Mouse (Mus musculus) intestine, embryonic 16.5 days (tissue): ENCODE measurements at regions not wholly inside any gene's neighbourhood (a gene's known extent, or its start where the extent isn't known, plus 50 kb on each side); places are given as distances from the start of the nearest gene placed in this dataset.

ENCODE experiments used
- ATAC-seq: fragments of 200-750 bp; cut with Nextera tagmentation; 2 replicates; pipeline ENCODE4 v1.8.0; 2017; ENCODE audit warnings: moderate TSS enrichment, moderate library complexity
- H3K27ac ChIP-seq: fragments of 300-500 bp; sonication (generic); 2 replicates; pipeline ENCODE4 v1.5.1; 2014; ENCODE audit warnings: mild to moderate bottlenecking, low read length
- H3K27me3 ChIP-seq: fragments of 300-500 bp; sonication (generic); replicated peaks from 2 replicates; pipeline ENCODE4 v1.6.1; 2014; ENCODE audit warnings: low read length, control low read depth, mixed read lengths; ENCODE audit not compliant: control insufficient read depth, insufficient read depth
- H3K36me3 ChIP-seq: fragments of 300-500 bp; sonication (generic); 2 replicates; pipeline ENCODE4 v1.6.1; 2014; ENCODE audit warnings: low read length, control low read depth; ENCODE audit not compliant: control insufficient read depth, insufficient read depth
- H3K4me1 ChIP-seq: fragments of 300-500 bp; sonication (generic); 2 replicates; pipeline ENCODE4 v1.6.1; 2014; ENCODE audit warnings: low read length, control low read depth, mixed read lengths; ENCODE audit not compliant: control insufficient read depth, insufficient read depth
- H3K4me2 ChIP-seq: fragments of 300-500 bp; sonication (generic); 2 replicates; pipeline ENCODE4 v1.6.1; 2014; ENCODE audit warnings: low read depth, low read length, control low read depth
- H3K4me3 ChIP-seq: fragments of 300-500 bp; sonication (generic); 2 replicates; pipeline ENCODE4 v1.5.1; 2014; ENCODE audit warnings: mild to moderate bottlenecking, low read length
- H3K9ac ChIP-seq: fragments of 300-500 bp; sonication (generic); 2 replicates; pipeline ENCODE4 v1.6.1; 2014; ENCODE audit warnings: low read depth, low read length
- H3K9me3 ChIP-seq: fragments of 300-500 bp; sonication (generic); 2 replicates; pipeline ENCODE4 v1.6.1; 2016; ENCODE audit warnings: low read length, control low read depth; ENCODE audit not compliant: control insufficient read depth
- WGBS: fragments of 180-500 bp; shearing (Covaris S2); extraction: QIAGEN DNeasy Blood & Tissue Kit; methylation state at CpG from one replicate; pipeline ENCODE4 v1.1.7; 2014; 5-methylcytosine and 5-hydroxymethylcytosine counted together

- no peak overlapping the region for H3K4me2 ChIP-seq
- no peak overlapping the region for H3K27ac ChIP-seq
- ATAC-seq: no peak
- H3K4me3 ChIP-seq: no peak overlapping the region
- H3K4me1 ChIP-seq: no peaks in the 10 kb centered on the region
- WGBS: 69% methylated on average over 5 of the region's 5 CpGs
- no peaks in the 10 kb centered on the region for H3K36me3 ChIP-seq
- H3K9ac ChIP-seq: no peak overlapping the region
- H3K9me3 ChIP-seq: no peaks in the 10 kb centered on the region
- H3K27me3 ChIP-seq: no peaks in the 10 kb centered on the region
Measured at GRCm38 (mm10) chr11:24695010-24695720, 617.3 kb downstream of the Bcl11a start.

GRCm38 (mm10) chr11:24696561-24696960, 618.7 kb downstream of the Bcl11a start:
- no peaks in the 10 kb centered on the region for H3K4me1 ChIP-seq
- H3K4me2 ChIP-seq: no peak overlapping the region
- H3K9me3 ChIP-seq: no peaks in the 10 kb centered on the region
- H3K9ac ChIP-seq: no peak overlapping the region
- ATAC-seq: no peak
- no peak overlapping the region for H3K27ac ChIP-seq
- no peaks in the 10 kb centered on the region for H3K36me3 ChIP-seq
- H3K27me3 ChIP-seq: no peaks in the 10 kb centered on the region
- 32% methylated on average over 7 of the region's 7 CpGs for WGBS
- H3K4me3 ChIP-seq: no peak overlapping the region

- Histone ChIP-seq H3K36me3 (no peaks in the 10 kb centered on the region), H3K4me1 (no peaks in the 10 kb centered on the region), H3K9ac (no peak overlapping the region), H3K27ac (no peak overlapping the region), H3K4me2 (no peak overlapping the region), H3K9me3 (no peaks in the 10 kb centered on the region), H3K4me3 (no peak overlapping the region), H3K27me3 (no peaks in the 10 kb centered on the region)
- 84% methylated on average over 3 of the region's 3 CpGs for WGBS
- no peak for ATAC-seq
Measured at GRCm38 (mm10) chr11:24708790-24709189, 630.9 kb downstream of the Bcl11a start.

GRCm38 (mm10) chr11:24716539-24717287, 638.9 kb downstream of the Bcl11a start:
- Histone ChIP-seq H3K4me3 (no peak overlapping the region), H3K27ac (no peak overlapping the region), H3K9me3 (no peaks in the 10 kb centered on the region), H3K4me2 (no peak overlapping the region), H3K27me3 (no peaks in the 10 kb centered on the region), H3K9ac (no peak overlapping the region), H3K4me1 (no peaks in the 10 kb centered on the region), H3K36me3 (no peaks in the 10 kb centered on the region)
- WGBS: 70% methylated on average over 12 of the region's 12 CpGs
- no peak for ATAC-seq

GRCm38 (mm10) chr11:24724259-24724937, 646.5 kb downstream of the Bcl11a start:
- Histone ChIP-seq H3K9me3 (no peaks in the 10 kb centered on the region), H3K9ac (no peak overlapping the region), H3K36me3 (no peaks in the 10 kb centered on the region), H3K27me3 (no peaks in the 10 kb centered on the region), H3K4me3 (no peak overlapping the region), H3K27ac (no peak overlapping the region), H3K4me2 (no peak overlapping the region), H3K4me1 (no peaks in the 10 kb centered on the region)
- WGBS: 79% methylated on average over 5 of the region's 5 CpGs
- no peak for ATAC-seq

- no peak overlapping the region for H3K9ac ChIP-seq
- H3K4me3 ChIP-seq: no peak overlapping the region
- ATAC-seq: no peak
- 53% methylated on average over 3 of the region's 3 CpGs for WGBS
- no peaks in the 10 kb centered on the region for H3K36me3 ChIP-seq
- no peaks in the 10 kb centered on the region for H3K9me3 ChIP-seq
- H3K4me2 ChIP-seq: no peak overlapping the region
- no peaks in the 10 kb centered on the region for H3K4me1 ChIP-seq
- H3K27me3 ChIP-seq: no peaks in the 10 kb centered on the region
- no peak overlapping the region for H3K27ac ChIP-seq
Measured at GRCm38 (mm10) chr11:24726331-24726730, 648.5 kb downstream of the Bcl11a start.

GRCm38 (mm10) chr11:24727404-24727803, 649.5 kb downstream of the Bcl11a start:
- Histone ChIP-seq H3K9me3 (no peaks in the 10 kb centered on the region), H3K4me1 (no peaks in the 10 kb centered on the region), H3K4me2 (no peak overlapping the region), H3K27ac (no peak overlapping the region), H3K27me3 (no peaks in the 10 kb centered on the region), H3K9ac (no peak overlapping the region), H3K36me3 (no peaks in the 10 kb centered on the region), H3K4me3 (no peak overlapping the region)
- 40% methylated on average over 1 of the region's 1 CpGs for WGBS
- ATAC-seq: no peak

GRCm38 (mm10) chr11:24731431-24731830, 653.6 kb downstream of the Bcl11a start:
- Histone ChIP-seq H3K36me3 (no peaks in the 10 kb centered on the region), H3K9ac (no peak overlapping the region), H3K4me2 (no peak overlapping the region), H3K27me3 (no peaks in the 10 kb centered on the region), H3K9me3 (no peaks in the 10 kb centered on the region), H3K4me1 (no peaks in the 10 kb centered on the region), H3K4me3 (no peak overlapping the region), H3K27ac (no peak overlapping the region)
- no peak for ATAC-seq
- 14% methylated on average over 1 of the region's 1 CpGs for whole genome bisulfite sequencing

- peaks cover 3% of the 10 kb centered on the region; the same call in 1 of the 2 replicates for H3K4me1 ChIP-seq
- no peak overlapping the region for H3K9ac ChIP-seq
- no peaks in the 10 kb centered on the region for H3K36me3 ChIP-seq
- no peaks in the 10 kb centered on the region for H3K27me3 ChIP-seq
- H3K4me2 ChIP-seq: peak overlapping the region; percentile 45
- 17% methylated on average over 14 of the region's 14 CpGs for WGBS
- ATAC-seq: no peak
- no peaks in the 10 kb centered on the region for H3K9me3 ChIP-seq
- H3K27ac ChIP-seq: no peak overlapping the region
- H3K4me3 ChIP-seq: no peak overlapping the region
Measured at GRCm38 (mm10) chr11:24739710-24740255, 661.9 kb downstream of the Bcl11a start.
